Mouse (Mus musculus) cerebellum, adult 11 months (tissue): ENCODE data around the gene Dnajc4.

Experiments
- DNase-seq: peaks from one replicate; pipeline ENCODE4 v3.0.0; 2022

Dnajc4 gene

DNA sequence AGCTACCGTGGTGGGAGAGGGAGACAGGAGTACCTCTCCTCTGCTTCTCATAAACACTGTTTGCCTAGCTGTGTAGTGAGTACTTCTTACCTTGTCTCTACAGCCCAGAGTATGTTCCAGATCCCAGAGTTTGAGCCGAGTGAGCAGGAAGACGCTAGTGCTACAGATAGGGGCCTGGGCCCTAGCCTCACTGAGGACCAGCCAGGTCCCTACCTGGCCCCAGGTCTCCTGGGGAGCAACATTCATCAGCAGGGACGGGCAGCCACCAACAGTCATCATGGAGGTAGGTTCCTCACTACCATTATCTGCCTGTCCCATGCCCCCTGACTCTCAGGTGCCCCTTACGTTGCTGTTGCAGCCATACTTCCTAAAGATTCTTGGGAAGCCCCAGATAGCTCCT is 49.6 kb downstream of the Dnajc4 start:
- DNase-seq, result no peak

DNA sequence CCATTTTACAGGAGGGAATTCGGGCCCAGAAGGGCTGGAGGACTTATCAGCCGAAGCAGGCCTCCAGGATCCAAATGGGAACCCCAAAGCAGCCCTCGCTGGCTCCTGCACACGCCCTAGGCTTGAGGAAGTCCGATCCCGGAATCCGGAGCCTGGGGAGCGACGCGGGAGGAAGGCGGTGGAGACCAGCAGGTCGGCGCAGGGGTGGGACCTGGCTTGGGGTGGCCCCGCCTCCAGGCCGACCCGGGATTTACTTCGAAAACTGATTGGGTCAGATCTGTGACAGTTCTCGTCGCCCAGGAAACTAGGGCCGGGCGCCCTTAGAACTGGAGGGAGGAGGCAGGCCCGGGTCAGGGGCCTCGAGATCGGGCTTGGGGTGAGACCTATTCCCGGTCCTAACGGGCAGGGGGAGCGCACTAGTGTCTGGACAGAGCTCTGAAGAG is 50.1 kb downstream of the Dnajc4 start, which contains the start of gene Gpr137:
Gene Gpr137 (minus strand): TSS at position 232 of the 443 bp plus-strand sequence.
- peak; percentile 90 for DNase-seq

DNA sequence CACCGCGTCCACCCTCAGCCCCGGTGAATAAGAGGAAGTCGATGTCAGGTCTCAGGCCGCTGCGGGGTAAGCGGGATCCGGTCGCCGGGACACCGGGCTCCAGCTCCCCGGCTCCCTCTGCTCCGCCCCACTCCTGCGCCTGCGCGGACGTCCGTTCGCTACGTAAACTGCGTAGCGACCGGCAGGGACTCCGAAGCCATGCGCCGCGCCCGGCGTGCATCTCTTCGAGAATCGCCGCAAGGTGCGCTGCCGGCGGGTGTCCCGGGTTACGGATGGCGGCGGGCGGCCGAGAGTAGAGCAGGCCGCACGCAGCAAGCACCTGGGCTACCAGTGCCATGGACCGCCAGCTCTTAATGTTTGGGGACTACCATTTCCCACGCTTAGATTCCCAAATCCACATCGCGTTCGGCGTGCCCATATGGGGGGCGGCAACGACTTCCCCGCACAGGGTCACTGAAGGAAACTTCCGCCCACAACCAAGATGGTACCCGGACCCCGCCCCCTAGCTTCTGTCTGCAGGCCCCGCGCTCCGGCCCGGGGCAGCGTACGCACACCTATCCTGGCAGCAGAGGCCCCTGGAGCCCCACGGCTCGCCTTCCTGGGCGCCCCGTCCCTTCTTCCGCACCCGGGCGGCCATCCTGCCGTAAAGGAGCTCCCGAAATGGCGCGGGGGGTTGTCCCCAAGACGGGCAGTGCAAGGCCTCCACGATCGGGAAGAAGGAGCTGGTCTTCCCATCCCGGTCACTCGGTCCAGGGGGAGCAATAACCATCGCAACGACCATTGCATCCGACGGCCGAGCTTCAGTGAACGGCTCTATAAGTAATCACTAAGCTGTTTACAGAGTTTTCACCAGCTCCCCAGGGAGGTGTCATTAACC is 50.8 kb downstream of the Dnajc4 start, which contains the start of gene Bad:
Gene Bad (plus strand): TSS at position 490 of the 877 bp plus-strand sequence.
- DNase-seq, result peak; percentile 90

DNA sequence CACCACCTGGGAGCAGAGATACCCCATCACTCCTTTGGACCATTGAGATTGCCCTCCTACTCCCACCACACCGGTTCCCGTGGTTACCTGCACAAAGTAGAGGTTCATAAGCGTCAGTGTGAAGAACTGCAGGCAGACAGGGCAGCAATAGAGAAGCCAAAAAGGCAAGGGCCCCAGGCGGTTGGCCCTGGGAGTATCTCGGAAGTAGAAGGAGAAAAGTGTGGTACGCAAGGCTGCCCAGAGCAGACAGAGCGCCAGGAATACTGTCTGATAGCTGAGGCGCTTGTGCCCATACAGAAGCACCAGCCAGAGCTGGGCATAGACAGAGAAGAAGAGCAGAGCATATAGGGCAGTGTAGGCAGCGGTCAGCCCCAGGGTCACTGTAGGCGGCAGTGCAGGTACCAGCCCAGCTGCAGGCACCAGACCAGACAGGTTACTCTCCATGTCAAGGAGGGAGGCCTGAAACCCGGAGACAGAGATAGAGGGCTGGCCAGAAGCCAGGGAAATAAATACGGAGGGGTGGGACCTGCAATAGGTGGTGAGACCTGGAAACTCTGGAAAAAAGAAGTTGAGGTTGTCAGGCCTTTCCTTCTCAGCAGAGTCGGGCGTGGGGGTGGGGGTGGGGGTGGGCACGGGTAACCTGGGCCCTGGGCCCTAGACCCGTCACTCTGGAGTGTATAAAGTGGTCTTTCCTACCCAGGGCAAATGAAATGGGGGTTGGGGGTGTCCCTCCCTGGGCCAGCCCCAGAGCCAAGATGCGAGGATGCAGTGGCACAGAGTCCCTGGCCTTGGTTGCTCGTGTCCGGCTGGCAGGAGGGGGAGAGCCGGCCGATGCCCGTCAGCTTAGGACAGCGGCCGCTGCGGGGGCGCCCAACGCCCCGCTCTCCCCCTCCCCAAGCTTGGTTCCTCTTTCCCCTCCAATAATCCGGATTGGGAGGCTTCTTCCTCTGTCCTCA is 51.7 kb downstream of the Dnajc4 start:
- DNase-seq, result peak; percentile 51

DNA sequence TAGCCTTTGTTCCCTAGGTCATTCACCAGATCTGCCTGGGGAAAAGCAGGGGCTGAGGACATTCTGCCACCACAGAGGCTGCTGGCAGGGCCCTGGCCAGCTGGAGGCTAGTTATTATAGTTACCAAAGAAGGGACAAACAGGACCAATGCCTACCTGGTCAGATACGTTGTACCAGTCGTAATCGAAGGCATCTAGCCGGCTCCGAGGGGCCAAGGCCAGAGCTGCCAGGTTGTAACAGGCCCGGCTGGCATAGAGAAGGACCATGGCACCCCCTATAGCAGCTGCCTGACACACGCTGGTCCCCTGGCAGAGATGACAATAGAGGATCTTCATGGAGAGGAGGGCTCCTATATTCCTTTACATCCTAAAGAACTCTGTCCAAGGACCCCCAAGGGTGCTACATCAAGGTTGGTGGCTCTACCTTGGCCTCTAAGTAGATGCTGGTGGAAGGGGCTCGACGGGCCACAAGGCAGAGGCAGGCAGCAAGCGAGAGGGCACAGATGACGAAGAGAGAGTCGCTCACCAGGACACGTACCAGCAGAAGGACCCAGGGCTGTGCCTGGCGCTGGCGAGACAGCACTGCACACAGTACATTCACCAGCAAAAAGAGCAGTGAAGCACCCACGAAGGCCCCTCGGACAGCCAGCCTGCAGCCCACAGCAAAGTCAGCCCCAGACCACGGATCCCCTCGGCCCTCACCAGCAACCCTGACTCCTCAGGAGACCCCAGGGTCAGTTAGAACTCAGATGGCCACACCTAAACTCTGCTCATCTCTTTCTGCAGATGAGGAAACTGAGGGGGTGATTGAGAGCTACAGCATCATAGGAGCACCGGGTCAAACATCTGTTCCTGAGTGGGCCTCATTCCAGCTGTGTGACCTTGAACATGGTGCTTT is 53.0 kb downstream of the Dnajc4 start:
- DNase-seq, result no peak
